Mouse (Mus musculus): ENCODE data around the gene Arid5b. TPM values are rescaled to one million over a fixed set of nuclear protein-coding genes. Genes with fewer than 3 reads are reported as not detected.
A peak's percentile ranks its signal among the peaks of the same experiment; 100 is the strongest.

The Arid5b gene
- polyA plus RNA-seq, 1 experiment from 2014 or later, result 41.2 TPM

- peaks cover 11% of the 10 kb centered on the region for H3K4me1 ChIP-seq
- H3K4me2 ChIP-seq, result no peak overlapping the region
- no peak for ATAC-seq (ENCODE audit: insufficient number of reproducible peaks, low FRiP score, low TSS enrichment, low read depth)
- peak overlapping the region; percentile 33; the same call in 1 of the 2 replicates for H3K27ac ChIP-seq
- no peak overlapping the region for H3K9ac ChIP-seq
- no peaks in the 10 kb centered on the region for H3K27me3 ChIP-seq
- WGBS, result 24% methylated on average over 8 of the region's 8 CpGs
- H3K36me3 ChIP-seq, result peaks cover 14% of the 10 kb centered on the region
- no peak overlapping the region for H3K4me3 ChIP-seq
- no peaks in the 10 kb centered on the region for H3K9me3 ChIP-seq
Observed at GRCm38 (mm10) chr10:68112983-68113382, 165.6 kb downstream of the Arid5b start.

GRCm38 (mm10) chr10:68110607-68111006 is 167.9 kb downstream of the Arid5b start:
- Histone ChIP-seq H3K4me3 (no peak overlapping the region), H3K4me1 (peaks cover 17% of the 10 kb centered on the region), H3K9ac (no peak overlapping the region), H3K36me3 (peaks cover 2% of the 10 kb centered on the region), H3K9me3 (no peaks in the 10 kb centered on the region), H3K27ac (no peak overlapping the region), H3K4me2 (no peak overlapping the region), H3K27me3 (no peaks in the 10 kb centered on the region)
- 73% methylated on average over 5 of the region's 5 CpGs for WGBS
- ATAC-seq (ENCODE audit: insufficient number of reproducible peaks, low FRiP score, low TSS enrichment, low read depth), result no peak

- Histone ChIP-seq H3K9me3 (no peaks in the 10 kb centered on the region), H3K4me2 (no peak overlapping the region), H3K4me1 (peaks cover 21% of the 10 kb centered on the region), H3K27ac (no peak overlapping the region), H3K27me3 (no peaks in the 10 kb centered on the region), H3K36me3 (no peaks in the 10 kb centered on the region), H3K9ac (no peak overlapping the region), H3K4me3 (no peak overlapping the region)
- no peak for ATAC-seq (ENCODE audit: insufficient number of reproducible peaks, low FRiP score, low TSS enrichment, low read depth)
- WGBS, result 67% methylated on average over 8 of the region's 8 CpGs
Observed at GRCm38 (mm10) chr10:68110182-68110581, 168.4 kb downstream of the Arid5b start.

GRCm38 (mm10) chr10:68109651-68110050 is 168.9 kb downstream of the Arid5b start:
- Histone ChIP-seq H3K9ac (no peak overlapping the region), H3K4me2 (no peak overlapping the region), H3K27ac (no peak overlapping the region), H3K36me3 (no peaks in the 10 kb centered on the region), H3K9me3 (no peaks in the 10 kb centered on the region), H3K4me3 (no peak overlapping the region), H3K27me3 (no peaks in the 10 kb centered on the region), H3K4me1 (peaks cover 25% of the 10 kb centered on the region)
- ATAC-seq (ENCODE audit: insufficient number of reproducible peaks, low FRiP score, low TSS enrichment, low read depth), result no peak
- WGBS, result 97% methylated on average over 1 of the region's 1 CpGs

GRCm38 (mm10) chr10:68107716-68108115 is 170.8 kb downstream of the Arid5b start:
- no peak overlapping the region for H3K4me3 ChIP-seq
- H3K4me1 ChIP-seq, result peaks cover 36% of the 10 kb centered on the region
- no peaks in the 10 kb centered on the region for H3K9me3 ChIP-seq
- ATAC-seq (ENCODE audit: insufficient number of reproducible peaks, low FRiP score, low TSS enrichment, low read depth), result no peak
- no peaks in the 10 kb centered on the region for H3K27me3 ChIP-seq
- no peak overlapping the region for H3K9ac ChIP-seq
- H3K27ac ChIP-seq, result no peak overlapping the region
- WGBS, result 89% methylated on average over 6 of the region's 6 CpGs
- H3K36me3 ChIP-seq, result no peaks in the 10 kb centered on the region
- no peak overlapping the region for H3K4me2 ChIP-seq

GRCm38 (mm10) chr10:68106351-68106950 is 172.1 kb downstream of the Arid5b start:
- ATAC-seq (ENCODE audit: insufficient number of reproducible peaks, low FRiP score, low TSS enrichment, low read depth), result no peak
- Histone ChIP-seq H3K9me3 (no peaks in the 10 kb centered on the region), H3K27ac (no peak overlapping the region), H3K4me3 (no peak overlapping the region), H3K9ac (no peak overlapping the region), H3K4me2 (no peak overlapping the region), H3K27me3 (no peaks in the 10 kb centered on the region), H3K4me1 (peaks cover 41% of the 10 kb centered on the region), H3K36me3 (peaks cover 2% of the 10 kb centered on the region; the same call in 1 of the 2 replicates)
- WGBS, result 50% methylated on average over 9 of the region's 9 CpGs

- H3K4me2 ChIP-seq, result no peak overlapping the region
- H3K36me3 ChIP-seq, result peaks cover 10% of the 10 kb centered on the region
- no peaks in the 10 kb centered on the region for H3K9me3 ChIP-seq
- H3K9ac ChIP-seq, result no peak overlapping the region
- H3K4me1 ChIP-seq, result peaks cover 36% of the 10 kb centered on the region
- WGBS, result 28% methylated on average over 14 of the region's 14 CpGs
- no peaks in the 10 kb centered on the region for H3K27me3 ChIP-seq
- H3K4me3 ChIP-seq, result no peak overlapping the region
- peak overlapping the region; percentile 85 for H3K27ac ChIP-seq
- no peak; the same call in 1 of the 2 replicates for ATAC-seq (ENCODE audit: insufficient number of reproducible peaks, low FRiP score, low TSS enrichment, low read depth)
Observed at GRCm38 (mm10) chr10:68104881-68105781, 173.4 kb downstream of the Arid5b start.

GRCm38 (mm10) chr10:68104481-68104880 is 174.1 kb downstream of the Arid5b start:
- peak overlapping the region; percentile 85 for H3K27ac ChIP-seq
- no peaks in the 10 kb centered on the region for H3K9me3 ChIP-seq
- no peak for ATAC-seq (ENCODE audit: insufficient number of reproducible peaks, low FRiP score, low TSS enrichment, low read depth)
- no peak overlapping the region for H3K4me3 ChIP-seq
- H3K4me1 ChIP-seq, result peaks cover 36% of the 10 kb centered on the region
- peaks cover 13% of the 10 kb centered on the region for H3K36me3 ChIP-seq
- 8% methylated on average over 2 of the region's 2 CpGs for WGBS
- H3K4me2 ChIP-seq, result no peak overlapping the region
- no peak overlapping the region for H3K9ac ChIP-seq
- H3K27me3 ChIP-seq, result no peaks in the 10 kb centered on the region

- peak; percentile 68 for ATAC-seq (ENCODE audit: insufficient number of reproducible peaks, low FRiP score, low TSS enrichment, low read depth)
- Histone ChIP-seq H3K4me1 (peaks cover 36% of the 10 kb centered on the region), H3K4me2 (no peak overlapping the region), H3K27me3 (no peaks in the 10 kb centered on the region), H3K4me3 (no peak overlapping the region), H3K27ac (peak overlapping the region; percentile 85), H3K9me3 (no peaks in the 10 kb centered on the region), H3K36me3 (peaks cover 13% of the 10 kb centered on the region), H3K9ac (no peak overlapping the region)
- WGBS, result 14% methylated on average over 5 of the region's 5 CpGs
Observed at GRCm38 (mm10) chr10:68103988-68104387, 174.6 kb downstream of the Arid5b start.

GRCm38 (mm10) chr10:68103078-68103855 is 175.3 kb downstream of the Arid5b start:
- no peak overlapping the region for H3K9ac ChIP-seq
- WGBS, result 38% methylated on average over 6 of the region's 6 CpGs
- H3K27me3 ChIP-seq, result no peaks in the 10 kb centered on the region
- peak overlapping the region; percentile 85 for H3K27ac ChIP-seq
- H3K9me3 ChIP-seq, result no peaks in the 10 kb centered on the region
- no peak overlapping the region for H3K4me2 ChIP-seq
- H3K4me1 ChIP-seq, result peaks cover 36% of the 10 kb centered on the region
- ATAC-seq (ENCODE audit: insufficient number of reproducible peaks, low FRiP score, low TSS enrichment, low read depth), result no peak
- peaks cover 17% of the 10 kb centered on the region for H3K36me3 ChIP-seq
- no peak overlapping the region for H3K4me3 ChIP-seq

GRCm38 (mm10) chr10:68102566-68102965 is 176.0 kb downstream of the Arid5b start:
- ATAC-seq (ENCODE audit: insufficient number of reproducible peaks, low FRiP score, low TSS enrichment, low read depth), result no peak
- no peak overlapping the region for H3K4me2 ChIP-seq
- H3K9ac ChIP-seq, result no peak overlapping the region
- H3K36me3 ChIP-seq, result peaks cover 24% of the 10 kb centered on the region
- no peaks in the 10 kb centered on the region for H3K9me3 ChIP-seq
- H3K4me3 ChIP-seq, result no peak overlapping the region
- no peaks in the 10 kb centered on the region for H3K27me3 ChIP-seq
- H3K27ac ChIP-seq, result no peak overlapping the region; the same call in 1 of the 2 replicates
- WGBS, result 87% methylated on average over 6 of the region's 6 CpGs
- peaks cover 36% of the 10 kb centered on the region for H3K4me1 ChIP-seq

All from limb, embryonic 15.5 days (tissue).